Mouse (Mus musculus) heart, embryonic 16.5 days (tissue): Measurements from ENCODE around the gene Gm9857. TPM values are rescaled to one million over a fixed set of nuclear protein-coding genes. Genes with fewer than 3 reads are reported as not detected.
A peak's percentile ranks its signal among the peaks of the same experiment; 100 is the strongest.

Experiments
- ATAC-seq: fragments of 200-750 bp; cut with Nextera tagmentation; replicated peaks from 2 replicates; pipeline ENCODE4 v1.8.0; 2017; ENCODE audit warnings: moderate number of reproducible peaks; ENCODE audit not compliant: insufficient read depth, low FRiP score; ENCODE audit errors: extremely low read depth
- H3K27ac ChIP-seq: fragments of 300-500 bp; sonication (generic); 2 replicates; pipeline ENCODE4 v1.5.1; 2014; ENCODE audit warnings: mild to moderate bottlenecking, low read length, control low read depth, moderate library complexity
- H3K27me3 ChIP-seq: fragments of 300-500 bp; sonication (generic); 2 replicates; pipeline ENCODE4 v1.6.1; 2014; ENCODE audit warnings: low read length, mixed read lengths; ENCODE audit not compliant: control insufficient read depth, insufficient read depth
- H3K36me3 ChIP-seq: fragments of 300-500 bp; sonication (generic); 2 replicates; pipeline ENCODE4 v1.6.1; 2014; ENCODE audit not compliant: control insufficient read depth, insufficient read depth
- H3K4me1 ChIP-seq: fragments of 300-500 bp; sonication (generic); 2 replicates; pipeline ENCODE4 v1.6.1; 2014; ENCODE audit warnings: low read length, mixed read lengths; ENCODE audit not compliant: control insufficient read depth, insufficient read depth
- H3K4me2 ChIP-seq: fragments of 300-500 bp; sonication (generic); 2 replicates; pipeline ENCODE4 v1.6.1; 2014; ENCODE audit warnings: low read depth, mild to moderate bottlenecking, control low read depth, low read length
- H3K4me3 ChIP-seq: fragments of 300-500 bp; sonication (generic); 2 replicates; pipeline ENCODE4 v1.5.1; 2014; ENCODE audit warnings: mild to moderate bottlenecking, control low read depth, low read length
- H3K9ac ChIP-seq: fragments of 300-500 bp; sonication (generic); 2 replicates; pipeline ENCODE4 v1.6.1; 2014; ENCODE audit warnings: low read length, control low read depth
- H3K9me3 ChIP-seq: fragments of 300-500 bp; sonication (generic); replicated peaks from 2 replicates; pipeline ENCODE4 v1.6.1; 2016; ENCODE audit warnings: low read length; ENCODE audit not compliant: control insufficient read depth
- WGBS: fragments of 180-500 bp; shearing (Covaris S2); extraction: QIAGEN DNeasy Blood & Tissue Kit; methylation state at CpG from one replicate; pipeline ENCODE4 v1.1.7; 2014; 5-methylcytosine and 5-hydroxymethylcytosine counted together
- polyA plus RNA-seq: library from polyadenylated mRNA; unstranded; fragments of >200 nt; fragmentation: Nextera tagmentation; extraction: Ambion mirVana; gene quantifications from 2 replicates; pipeline ENCODE4 v1.2.1, GENCODE M21; 2015

Gene Gm9857
- polyA plus RNA-seq, 1 experiment from 2014 or later = not detected

DNA sequence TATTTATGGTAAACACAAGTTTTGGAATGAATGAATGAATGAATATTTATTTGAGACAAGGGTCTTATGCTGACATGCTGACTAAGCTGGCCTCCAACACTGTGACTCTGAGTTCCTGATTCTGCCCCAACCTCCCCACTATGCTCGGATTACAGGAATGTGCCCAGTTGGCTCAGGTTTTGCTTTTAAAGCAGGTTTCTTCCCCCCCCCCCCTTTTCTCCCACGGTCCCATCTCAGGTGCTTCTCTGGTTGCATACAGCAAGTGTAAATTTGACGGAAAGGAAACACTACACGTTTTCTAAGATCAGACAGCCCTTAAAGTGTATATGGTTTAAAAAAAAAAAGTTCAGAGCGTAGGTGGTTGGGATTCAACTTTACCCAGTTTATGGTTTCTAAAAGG lies 672 bp downstream of the Gm9857 start, which contains the start of gene Henmt1:
TSS of gene Henmt1 (plus strand) at position 301 of the 400 bp plus-strand sequence.
- Histone ChIP-seq H3K27me3 (peaks cover 2% of the 10 kb centered on the region; the same call in 1 of the 2 replicates), H3K4me1 (no peaks in the 10 kb centered on the region), H3K4me3 (peak within 1 kb of the TSS; percentile 31), H3K9me3 (no peaks in the 10 kb centered on the region), H3K36me3 (no peaks in the 10 kb centered on the region), H3K27ac (no peak within 1 kb of the TSS), H3K4me2 (peak within 1 kb of the TSS; percentile 59), H3K9ac (no peak within 1 kb of the TSS)
- ATAC-seq = no peak
- 89% methylated on average over 5 of the region's 5 CpGs for whole genome bisulfite sequencing

DNA sequence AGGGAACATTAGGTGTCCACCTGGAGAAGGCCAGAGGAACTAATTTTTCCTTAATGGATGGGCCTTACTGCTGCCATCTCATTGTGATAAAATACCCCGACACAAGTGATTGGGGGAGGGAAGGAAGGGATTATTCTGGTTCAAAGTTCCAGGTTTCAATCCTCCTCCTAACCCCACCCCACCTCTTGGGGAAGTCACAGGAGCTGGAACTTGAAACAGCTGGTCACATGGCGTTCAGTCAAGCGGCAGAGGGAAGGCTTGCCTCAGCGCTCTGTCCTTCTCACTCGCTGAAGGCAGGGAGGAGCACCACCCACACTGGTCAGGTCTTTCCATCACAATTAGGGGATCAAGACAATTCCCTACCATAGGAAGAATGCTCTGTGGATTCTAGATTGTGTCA lies 1.6 kb downstream of the Gm9857 start:
- Histone ChIP-seq H3K9me3 (no peaks in the 10 kb centered on the region), H3K4me2 (no peak overlapping the region), H3K36me3 (no peaks in the 10 kb centered on the region), H3K4me1 (no peaks in the 10 kb centered on the region), H3K4me3 (no peak overlapping the region), H3K27ac (no peak overlapping the region), H3K27me3 (peaks cover 2% of the 10 kb centered on the region; the same call in 1 of the 2 replicates), H3K9ac (no peak overlapping the region)
- WGBS = 91% methylated on average over 5 of the region's 5 CpGs
- ATAC-seq = no peak

DNA sequence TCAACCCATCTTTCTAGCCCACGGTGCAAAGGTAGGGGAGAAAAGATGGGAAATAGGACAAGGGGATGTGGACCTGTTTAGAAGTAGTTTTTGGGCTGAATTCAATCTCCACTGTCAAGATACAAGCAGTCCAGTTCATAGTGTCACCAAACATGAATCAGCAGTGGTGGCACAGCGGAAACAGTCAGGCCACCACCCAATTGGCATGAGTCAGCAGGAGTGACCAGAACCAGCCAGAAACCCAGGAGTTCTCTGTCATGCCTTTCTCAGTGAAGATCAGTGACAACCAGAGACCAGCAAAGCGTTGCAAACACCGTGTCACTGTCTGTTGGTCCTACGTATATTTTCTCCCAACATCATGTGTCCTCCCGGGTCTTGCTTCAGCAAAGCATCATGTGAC lies 6.7 kb downstream of the Gm9857 start:
- ATAC-seq = no peak
- Histone ChIP-seq H3K9me3 (0 out of 2 replicates have a peak, but pooled peaks cover 3% of the 10 kb centered on the region), H3K36me3 (no peaks in the 10 kb centered on the region), H3K27ac (no peak overlapping the region), H3K4me1 (no peaks in the 10 kb centered on the region), H3K4me2 (no peak overlapping the region), H3K27me3 (no peaks in the 10 kb centered on the region), H3K4me3 (no peak overlapping the region), H3K9ac (no peak overlapping the region)
- 90% methylated on average over 6 of the region's 6 CpGs for WGBS

DNA sequence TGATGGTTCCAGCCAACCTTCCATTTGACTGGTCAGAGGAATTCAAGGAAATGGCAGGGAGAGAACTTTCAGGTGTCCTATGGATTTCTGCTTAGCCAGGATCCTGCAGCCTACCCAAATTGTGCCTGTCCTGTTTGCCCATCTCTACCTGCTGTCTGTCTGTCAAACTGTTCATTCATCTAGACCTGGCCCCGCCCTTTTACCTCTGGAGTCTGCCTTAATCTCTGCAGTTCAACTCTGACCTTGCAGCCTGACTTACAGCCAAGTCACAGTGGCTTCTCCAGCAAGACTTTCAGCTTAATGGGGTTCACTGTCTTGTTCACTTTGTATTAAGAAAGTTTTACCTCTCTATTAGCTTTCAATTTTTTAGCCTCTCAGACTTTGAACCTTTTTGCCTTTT lies 13.9 kb downstream of the Gm9857 start:
- 86% methylated on average over 1 of the region's 1 CpGs for WGBS
- 0 out of 2 replicates have a peak, but pooled peaks cover 3% of the 10 kb centered on the region for H3K9me3 ChIP-seq

DNA sequence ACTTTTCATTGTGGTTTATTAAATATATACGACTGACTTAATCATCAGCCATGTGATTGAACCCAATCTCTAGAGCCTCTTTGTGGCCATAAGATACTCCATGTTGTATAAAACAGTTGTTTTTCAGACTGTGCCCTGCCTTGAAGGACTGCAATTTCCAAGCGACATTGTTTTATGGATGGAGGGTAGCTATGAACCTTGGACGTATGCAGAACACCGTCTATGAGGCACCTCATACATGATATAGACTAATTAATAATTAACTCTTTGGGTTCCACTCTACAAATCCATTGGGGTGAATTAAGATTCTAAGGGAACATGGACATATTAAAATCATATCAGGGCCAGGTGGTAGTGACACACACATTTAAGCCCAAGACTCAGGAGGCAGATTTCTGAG lies 14.6 kb downstream of the Gm9857 start:
- 80% methylated on average over 4 of the region's 4 CpGs for WGBS
- ATAC-seq = no peak
- Histone ChIP-seq H3K27ac (no peak overlapping the region), H3K36me3 (no peaks in the 10 kb centered on the region), H3K27me3 (no peaks in the 10 kb centered on the region), H3K9ac (no peak overlapping the region), H3K4me2 (no peak overlapping the region), H3K9me3 (0 out of 2 replicates have a peak, but pooled peaks cover 3% of the 10 kb centered on the region), H3K4me3 (no peak overlapping the region), H3K4me1 (no peaks in the 10 kb centered on the region)

More for the DNA sequence above, 13.9 kb downstream of the Gm9857 start:
- H3K36me3 ChIP-seq = no peaks in the 10 kb centered on the region
- no peak overlapping the region for H3K4me2 ChIP-seq
- H3K4me1 ChIP-seq = no peaks in the 10 kb centered on the region
- H3K27ac ChIP-seq = no peak overlapping the region
- H3K27me3 ChIP-seq = no peaks in the 10 kb centered on the region
- no peak overlapping the region for H3K4me3 ChIP-seq
- ATAC-seq = no peak
- no peak overlapping the region for H3K9ac ChIP-seq

DNA sequence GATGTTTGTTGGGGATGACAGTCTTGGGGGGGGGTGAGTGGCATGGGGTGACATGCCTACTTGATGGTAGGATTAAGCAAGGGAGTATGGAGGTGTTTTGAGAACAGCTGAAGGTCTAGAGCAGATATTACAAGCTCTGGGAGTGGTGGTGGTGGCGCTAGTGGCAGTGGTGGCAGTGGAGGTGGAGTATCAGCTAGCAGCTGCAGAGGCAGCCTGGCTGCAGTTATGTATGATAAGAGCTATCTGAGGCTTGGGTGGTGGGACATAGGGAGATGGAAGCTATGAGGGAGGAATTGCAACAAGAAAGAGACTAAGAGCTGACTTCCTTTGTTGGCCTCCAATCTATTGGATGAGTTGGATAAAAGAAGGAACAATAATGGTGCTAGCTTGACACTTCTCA lies 18.4 kb downstream of the Gm9857 start:
- Histone ChIP-seq H3K9ac (no peak overlapping the region), H3K36me3 (no peaks in the 10 kb centered on the region), H3K4me1 (no peaks in the 10 kb centered on the region), H3K4me2 (no peak overlapping the region), H3K27me3 (no peaks in the 10 kb centered on the region), H3K27ac (no peak overlapping the region), H3K9me3 (no peaks in the 10 kb centered on the region), H3K4me3 (no peak overlapping the region)
- no peak for ATAC-seq
- WGBS = 65% methylated on average over 1 of the region's 1 CpGs

DNA sequence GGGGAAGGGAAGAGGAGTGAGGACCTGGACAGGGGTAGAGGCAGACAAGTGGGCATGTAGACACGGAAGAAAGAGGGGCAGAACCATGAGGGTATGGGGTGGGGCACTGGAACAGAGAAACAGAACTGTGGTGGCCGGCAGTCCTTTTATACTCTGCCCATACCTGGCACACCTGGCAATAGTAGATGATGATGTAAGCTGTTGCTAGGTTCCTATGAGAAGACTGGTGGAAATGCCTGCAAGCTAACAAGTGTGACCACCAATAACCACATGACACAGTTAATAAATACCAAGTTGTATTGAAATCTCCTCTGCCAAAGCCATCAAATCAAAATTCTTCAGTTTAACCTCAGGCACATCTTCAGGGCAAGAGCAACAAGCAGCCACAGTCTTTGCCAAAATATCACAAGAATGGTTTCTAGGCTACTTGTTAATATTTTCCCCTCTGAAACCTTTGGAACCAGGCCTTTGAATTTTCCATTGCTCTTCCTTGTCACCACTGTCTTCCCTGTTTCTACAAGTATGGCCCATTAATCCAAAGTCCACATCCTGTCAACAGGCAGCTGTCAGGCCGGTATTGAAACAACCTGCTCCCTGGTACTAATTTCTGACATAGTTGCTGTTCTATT lies 19.7 kb downstream of the Gm9857 start:
- Histone ChIP-seq H3K27me3 (no peaks in the 10 kb centered on the region), H3K9me3 (no peaks in the 10 kb centered on the region), H3K4me2 (no peak overlapping the region), H3K36me3 (no peaks in the 10 kb centered on the region), H3K4me1 (no peaks in the 10 kb centered on the region), H3K27ac (no peak overlapping the region), H3K4me3 (no peak overlapping the region), H3K9ac (no peak overlapping the region)
- 81% methylated on average over 3 of the region's 3 CpGs for WGBS
- ATAC-seq = no peak

DNA sequence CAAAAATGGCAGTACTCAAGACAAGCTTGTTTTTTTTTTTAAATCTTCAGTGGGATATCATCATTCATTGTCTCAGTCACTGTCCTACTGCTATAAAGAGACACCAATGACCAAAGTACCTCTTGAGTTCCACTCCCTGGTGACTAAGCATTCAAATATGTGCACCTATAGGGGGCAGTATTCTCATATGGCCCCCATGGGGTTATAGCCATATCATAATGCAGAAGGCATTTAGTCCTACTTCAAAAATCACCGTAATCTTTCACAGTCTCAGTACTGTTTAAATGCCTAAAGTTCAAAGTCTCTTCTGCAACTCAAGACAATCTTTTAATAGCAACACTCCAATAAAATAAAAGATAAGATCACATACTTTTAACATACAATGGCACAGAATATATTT lies 21.4 kb downstream of the Gm9857 start:
- no peak overlapping the region for H3K9ac ChIP-seq
- WGBS = 86% methylated on average over 1 of the region's 1 CpGs
- H3K27me3 ChIP-seq = no peaks in the 10 kb centered on the region
- no peak for ATAC-seq
- no peak overlapping the region for H3K4me2 ChIP-seq
- no peak overlapping the region for H3K4me3 ChIP-seq
- H3K9me3 ChIP-seq = no peaks in the 10 kb centered on the region
- H3K36me3 ChIP-seq = no peaks in the 10 kb centered on the region
- no peak overlapping the region for H3K27ac ChIP-seq
- H3K4me1 ChIP-seq = no peaks in the 10 kb centered on the region

DNA sequence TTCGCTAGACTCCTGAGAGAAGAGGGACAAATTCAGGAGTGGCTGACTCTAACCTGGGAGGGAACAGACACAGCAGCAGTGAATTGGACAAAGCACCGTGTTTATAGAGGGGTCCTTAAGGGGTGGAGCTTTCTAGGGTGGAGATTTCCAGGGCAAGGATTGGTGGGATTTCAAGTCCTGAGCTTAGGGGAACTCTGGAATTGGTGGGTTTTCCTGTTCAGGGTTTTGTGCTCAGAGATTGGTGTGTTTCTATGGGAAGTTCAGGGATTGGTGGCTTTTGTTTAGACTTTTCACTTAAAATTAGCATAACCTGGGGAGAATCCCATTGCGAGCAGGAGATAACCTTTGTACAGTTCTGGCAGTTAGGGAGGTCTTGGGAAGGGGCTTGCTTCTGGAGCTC lies 22.3 kb downstream of the Gm9857 start:
- ATAC-seq = no peak
- WGBS = 55% methylated on average over 3 of the region's 3 CpGs
- H3K36me3 ChIP-seq = no peaks in the 10 kb centered on the region

More for the DNA sequence above, 22.3 kb downstream of the Gm9857 start:
- Histone ChIP-seq H3K9ac (no peak overlapping the region), H3K9me3 (no peaks in the 10 kb centered on the region), H3K4me3 (no peak overlapping the region), H3K27me3 (no peaks in the 10 kb centered on the region), H3K4me2 (no peak overlapping the region), H3K27ac (no peak overlapping the region), H3K4me1 (no peaks in the 10 kb centered on the region)
